Mouse (Mus musculus): ENCODE data around the gene Zfp740. TPM values are rescaled to one million over a fixed set of nuclear protein-coding genes. Genes with fewer than 3 reads are reported as not detected.

Zfp740 gene
- total RNA-seq, 4 experiments from 2014 or later: 74.5 to 85.4 (median 79.0) TPM

DNA sequence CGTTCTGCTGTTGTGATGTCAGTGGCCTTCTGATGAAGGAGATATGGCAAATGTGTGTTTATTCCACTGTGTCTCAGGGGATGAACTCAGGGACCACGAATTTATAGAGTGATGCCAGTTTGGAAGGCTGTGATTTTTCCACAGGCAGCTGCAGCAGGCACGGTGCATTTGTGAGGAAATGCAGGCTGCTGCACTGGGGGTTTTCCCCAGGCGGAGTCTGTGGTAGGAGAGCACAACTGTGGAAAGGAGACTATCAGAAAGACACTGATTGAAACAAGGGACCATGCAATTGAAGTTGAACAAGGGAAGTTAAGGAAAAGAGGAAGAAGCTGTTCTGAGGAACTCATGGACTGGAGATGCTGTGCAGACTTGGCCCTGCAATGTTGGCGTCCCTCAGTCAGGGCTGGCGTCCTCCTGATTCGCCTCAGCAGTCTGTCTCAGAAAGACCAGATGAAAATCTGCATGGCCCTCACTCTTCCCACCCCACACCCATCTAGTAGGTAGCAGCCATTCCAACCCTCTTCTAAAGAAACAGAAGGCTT is 10.7 kb upstream of the Zfp740 start:
- no peak for DNase-seq (ENCODE audit: low spot score in 2 of 2)

DNA sequence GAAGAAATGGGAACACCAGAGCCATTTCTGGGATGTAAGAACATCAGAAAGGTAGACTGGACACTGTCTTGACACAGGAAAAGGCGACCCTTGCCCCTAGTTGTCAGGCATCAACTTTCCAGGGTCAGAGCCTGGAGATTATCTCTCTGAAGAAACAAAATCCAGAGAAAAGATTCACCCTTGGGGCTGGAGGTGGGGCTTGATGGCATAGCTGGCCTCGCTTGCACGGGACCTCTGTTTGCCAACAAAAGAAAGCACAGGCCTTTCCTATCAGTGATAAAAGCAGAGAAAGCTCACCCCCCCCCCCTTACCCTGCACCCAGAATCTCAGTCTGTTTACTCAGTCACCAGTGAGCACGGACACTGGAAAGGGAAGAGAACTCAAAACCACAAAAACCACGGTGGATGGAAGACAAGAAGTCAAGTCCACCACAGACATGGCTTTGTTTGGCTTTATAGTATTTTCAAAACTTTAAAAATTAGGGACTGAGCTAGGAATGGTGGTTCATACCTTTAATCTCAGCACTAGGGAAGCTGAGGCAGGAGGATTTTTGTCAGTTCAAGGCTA is 10.1 kb upstream of the Zfp740 start:
- DNase-seq (ENCODE audit: low spot score in 2 of 2): no peak

DNA sequence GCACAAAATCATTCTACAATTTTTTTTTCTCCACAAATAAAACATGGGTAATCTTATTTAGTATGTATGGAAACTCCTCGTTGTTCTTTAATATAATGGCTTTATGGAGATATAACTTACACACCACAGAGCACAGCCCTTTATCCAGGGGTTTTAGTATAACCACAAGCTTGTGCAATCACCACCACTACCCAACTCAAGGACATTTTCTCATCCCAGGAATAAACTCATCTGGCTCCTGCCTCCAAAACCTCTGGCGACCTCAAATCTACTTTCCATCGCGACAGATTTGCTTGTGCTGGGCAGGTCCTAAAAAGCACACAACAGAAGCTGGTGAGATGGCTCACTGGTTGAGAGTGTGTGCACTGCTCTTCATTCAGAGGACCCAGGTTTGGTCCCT is 9.4 kb upstream of the Zfp740 start:
- no peak for DNase-seq (ENCODE audit: low spot score in 2 of 2)

DNA sequence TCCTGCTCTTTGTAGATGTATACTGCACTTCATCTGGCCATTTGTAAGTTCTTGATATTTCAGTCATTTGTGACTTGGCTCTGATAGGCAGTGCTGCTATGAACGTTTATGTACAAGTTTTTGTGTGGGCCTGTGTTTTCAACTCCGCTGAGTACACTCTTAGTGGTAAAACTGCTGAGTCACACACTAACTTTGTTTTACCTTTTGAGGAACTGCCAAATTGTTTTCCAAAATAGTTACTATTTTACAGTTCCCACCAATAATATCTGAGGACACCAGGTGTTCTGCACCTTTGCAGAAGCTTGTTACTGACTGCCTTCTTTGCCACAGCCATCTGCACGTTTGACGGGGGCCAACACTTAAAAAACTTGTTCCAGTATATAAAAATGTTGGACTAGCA is 8.6 kb upstream of the Zfp740 start:
- no peak for DNase-seq (ENCODE audit: low spot score in 2 of 2)

DNA sequence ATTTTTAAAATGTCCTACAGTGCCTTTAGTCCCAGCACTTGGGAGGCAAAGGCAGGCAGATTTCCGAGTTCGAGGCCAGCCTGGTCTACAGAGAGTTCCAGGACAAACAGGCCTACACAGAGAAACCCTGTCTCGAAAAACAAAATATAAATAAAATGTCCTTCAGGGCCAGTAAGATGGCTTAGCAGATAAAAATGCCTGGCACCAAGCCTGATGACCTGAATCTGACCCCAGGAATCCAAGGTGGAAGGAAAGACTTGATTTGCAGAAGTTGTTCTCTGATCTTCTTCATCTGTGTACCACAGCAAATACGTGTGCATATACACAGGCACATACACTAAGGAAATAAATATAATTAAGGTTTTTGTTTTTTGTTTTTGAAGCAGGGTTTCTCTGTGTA is 7.7 kb upstream of the Zfp740 start:
- no peak for DNase-seq (ENCODE audit: low spot score in 2 of 2)

DNA sequence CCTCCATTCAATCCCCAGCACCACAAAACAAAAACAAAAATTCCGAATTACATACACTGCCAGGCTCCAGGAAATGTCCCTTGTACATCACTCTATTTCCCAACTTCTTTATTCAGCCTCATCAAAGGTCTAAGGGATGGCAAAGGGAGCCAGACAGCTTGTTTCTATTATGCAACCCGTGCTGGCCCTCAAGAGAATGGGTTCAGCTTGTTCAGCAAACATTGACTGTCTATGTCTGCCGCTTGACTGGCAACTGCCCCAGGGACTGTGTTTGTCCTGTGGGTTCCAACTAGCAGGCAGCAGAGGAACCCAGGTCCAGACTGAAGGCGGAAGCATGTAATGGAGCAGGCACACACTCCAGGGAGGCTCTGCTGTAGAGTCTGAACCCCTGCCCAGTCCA is 4.2 kb upstream of the Zfp740 start:
- no peak for DNase-seq (ENCODE audit: low spot score in 2 of 2)

DNA sequence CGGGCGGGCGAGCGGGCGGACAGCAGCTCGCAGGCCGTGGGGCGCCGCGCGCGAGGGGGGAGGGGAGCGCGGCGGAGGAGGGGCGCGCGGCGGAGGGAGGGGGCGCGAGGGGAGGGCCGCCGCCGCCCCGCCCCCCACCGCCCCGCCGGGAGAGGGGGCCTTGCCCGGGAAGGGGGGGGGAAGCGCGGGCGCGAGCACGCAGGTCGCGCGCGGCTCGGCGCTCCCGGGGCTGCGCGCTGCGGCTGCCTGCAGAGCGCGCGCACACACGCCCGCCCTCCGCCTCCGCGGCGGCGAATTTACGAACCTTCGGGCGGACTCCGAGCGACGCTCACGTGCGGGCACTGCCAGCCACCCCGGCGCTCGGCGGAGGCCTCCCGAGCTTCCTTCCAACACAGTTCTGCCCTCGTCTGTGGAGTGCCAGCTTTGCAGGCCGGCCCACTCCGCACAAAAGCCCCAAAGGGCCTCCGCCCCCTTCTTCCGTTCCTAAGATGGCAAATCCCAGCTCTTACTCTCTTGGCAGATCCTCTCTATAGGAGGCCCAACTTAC is 859 bp downstream of the Zfp740 start:
- DNase-seq (ENCODE audit: low spot score in 2 of 2): peak; percentile 58 to 61

DNA sequence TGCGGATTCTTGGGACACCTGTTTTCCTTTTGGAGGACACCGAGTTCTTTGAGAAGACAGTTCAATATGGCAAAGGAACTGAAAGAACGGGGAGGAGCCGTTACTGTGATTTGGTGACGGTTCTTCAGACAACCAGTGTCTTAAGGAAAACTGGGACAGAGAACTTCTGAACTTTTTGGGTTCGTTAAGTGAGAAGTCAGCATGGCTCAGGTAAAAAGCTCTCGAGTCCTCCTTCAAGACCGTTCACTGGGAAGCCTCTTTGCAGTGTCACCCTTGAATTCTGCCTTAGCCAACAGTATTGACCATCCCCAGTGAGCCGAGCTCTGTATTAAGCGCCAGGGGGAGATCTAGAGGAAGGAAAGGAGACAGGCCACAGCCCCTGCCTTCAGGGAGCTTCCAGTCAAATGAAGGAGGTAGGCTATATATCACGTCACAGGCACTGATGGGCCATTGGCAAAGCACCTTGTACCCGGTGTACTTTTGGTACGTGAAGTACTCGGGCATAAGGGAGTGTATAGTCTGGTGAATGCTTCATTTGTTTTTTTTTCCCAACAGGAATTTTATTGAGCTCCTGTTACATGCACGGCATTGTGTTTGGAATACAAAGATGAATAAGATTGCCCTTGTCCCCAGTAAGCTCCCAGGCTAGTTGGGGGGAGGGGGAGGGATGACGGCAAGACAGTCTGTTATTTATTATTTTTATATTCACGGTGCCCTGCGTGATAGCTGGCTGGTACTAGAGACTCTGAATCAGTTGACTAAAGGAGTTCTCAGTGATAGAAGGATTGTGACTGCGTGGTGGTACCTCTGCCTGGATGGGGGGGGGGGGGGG is 1.8 kb downstream of the Zfp740 start, which contains the start of gene Csad:
Gene Csad, minus strand, starts transcription at position 51 of the 832 bp plus-strand sequence.
- no peak for DNase-seq (ENCODE audit: low spot score in 2 of 2)

DNA sequence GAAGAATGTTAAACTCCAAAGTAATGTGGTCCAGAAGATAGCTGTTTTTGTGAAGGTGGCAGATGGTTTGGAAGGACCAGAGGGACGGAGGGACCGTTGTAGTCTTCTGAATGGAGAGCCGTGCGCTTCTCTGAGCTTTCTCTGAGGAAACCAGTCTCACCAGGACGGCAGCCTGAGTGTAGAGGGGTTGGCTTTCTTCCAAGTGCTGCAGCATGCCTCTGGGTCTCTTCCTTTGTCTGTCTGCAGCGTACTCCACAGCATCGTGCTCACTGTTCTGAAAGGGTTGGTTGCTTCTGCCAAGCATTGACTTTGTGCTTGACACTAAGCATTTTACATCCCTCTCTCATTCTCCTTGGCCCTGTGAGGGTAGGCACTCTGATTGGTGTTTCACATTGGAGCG is 2.7 kb downstream of the Zfp740 start:
- DNase-seq (ENCODE audit: low spot score in 2 of 2): peak in 1 of 2 experiments; percentile 57

DNA sequence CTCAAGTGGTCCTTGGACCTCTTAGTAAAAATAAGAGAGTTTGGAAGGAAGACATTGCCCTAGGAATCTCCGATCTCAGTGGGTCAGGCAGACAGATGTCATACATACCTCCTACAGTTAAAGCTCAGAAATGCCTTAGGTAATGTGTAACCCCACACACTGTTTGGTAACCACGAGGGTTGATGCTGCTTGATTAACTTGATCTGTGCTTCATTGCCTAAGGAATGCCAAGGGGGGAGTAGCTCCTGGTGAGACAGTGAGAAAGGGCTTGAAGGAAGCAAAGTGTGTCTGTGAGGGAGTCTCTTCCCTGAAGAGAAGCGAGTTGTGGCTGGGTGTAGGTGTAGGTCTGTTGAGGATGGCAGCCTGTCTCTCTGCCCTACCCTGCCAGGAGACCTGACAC is 4.3 kb downstream of the Zfp740 start:
- DNase-seq (ENCODE audit: low spot score in 2 of 2): no peak

DNA sequence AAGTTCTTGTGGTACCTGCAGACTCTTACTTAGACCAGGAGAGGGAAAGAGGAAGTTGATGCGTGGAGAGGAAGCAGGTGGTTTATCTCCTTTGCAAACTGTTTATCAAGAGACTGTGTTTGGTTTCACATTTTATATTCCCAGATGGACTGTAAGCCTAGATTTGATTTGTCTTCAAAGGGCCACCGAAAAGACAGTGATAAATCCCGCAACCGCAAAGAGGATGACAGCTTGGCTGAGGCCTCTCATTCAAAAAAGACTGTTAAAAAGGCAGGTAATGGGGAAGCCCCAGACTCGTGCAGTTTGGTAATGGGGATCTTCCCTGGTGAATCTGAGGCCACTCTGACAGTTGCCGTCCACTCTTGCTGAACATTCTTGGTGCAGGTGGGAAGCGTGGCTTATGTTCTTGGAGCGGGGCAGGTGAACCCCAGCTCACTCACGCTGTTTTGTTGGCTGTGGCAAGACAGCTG is 5.1 kb downstream of the Zfp740 start:
- no peak for DNase-seq (ENCODE audit: low spot score in 2 of 2)

DNA sequence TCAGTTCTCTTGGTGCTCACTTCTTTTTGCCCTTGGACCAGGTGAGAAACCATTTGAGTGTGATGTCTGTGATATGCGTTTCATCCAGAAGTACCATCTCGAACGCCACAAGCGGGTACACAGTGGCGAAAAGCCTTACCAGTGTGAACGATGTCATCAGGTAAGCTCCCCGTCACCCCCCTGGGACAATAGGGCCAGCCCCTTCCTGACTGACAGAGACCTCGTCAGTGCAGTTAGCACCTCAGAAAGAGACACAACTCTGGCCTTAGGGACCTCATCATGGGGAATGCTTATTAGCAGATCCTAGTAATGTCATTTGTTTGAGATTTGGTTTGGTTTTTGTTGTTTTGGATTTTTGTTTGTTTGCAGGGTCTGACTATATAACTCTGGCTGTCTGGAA is 6.1 kb downstream of the Zfp740 start:
- no peak for DNase-seq (ENCODE audit: low spot score in 2 of 2)

DNA sequence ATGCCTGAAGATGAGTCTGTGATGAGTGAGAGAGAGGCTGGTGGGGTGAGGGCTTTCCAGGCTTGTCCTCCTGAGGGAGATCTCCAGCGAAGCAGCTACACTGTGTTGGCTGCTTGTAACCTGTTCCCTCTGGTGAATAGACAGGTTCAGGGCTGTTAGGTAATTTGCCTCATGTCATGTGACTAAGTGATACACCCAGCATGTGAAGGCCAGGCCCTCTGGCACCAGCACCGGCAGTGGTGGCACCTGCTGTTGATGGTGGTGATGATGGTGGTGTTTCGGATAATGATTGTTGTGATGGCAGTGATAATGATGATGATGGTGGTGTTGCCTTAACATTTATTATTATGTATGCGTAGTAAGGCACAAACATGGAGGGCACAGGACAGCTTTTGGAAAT is 7.8 kb downstream of the Zfp740 start:
- DNase-seq (ENCODE audit: low spot score in 2 of 2): no peak

DNA sequence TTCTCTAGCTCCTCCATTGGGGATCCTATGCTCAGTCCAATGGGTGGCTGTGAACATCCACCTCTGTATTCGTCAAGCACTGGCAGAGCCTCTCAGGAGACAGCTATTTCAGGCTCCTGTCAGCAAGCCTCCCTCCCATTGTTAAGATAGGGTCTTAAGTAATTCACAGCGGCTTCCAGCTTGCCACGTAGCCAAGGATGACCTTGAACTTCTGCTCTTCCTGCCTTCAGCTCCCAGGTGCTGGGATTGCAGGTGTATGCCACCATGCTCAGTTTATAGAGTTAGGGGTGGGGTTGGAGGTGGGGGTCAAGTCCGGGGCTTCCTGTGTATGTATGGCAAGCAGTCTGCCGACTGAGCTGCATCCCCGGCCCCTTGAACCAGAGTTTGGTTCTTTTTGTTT is 8.8 kb downstream of the Zfp740 start:
- DNase-seq (ENCODE audit: low spot score in 2 of 2): no peak

DNA sequence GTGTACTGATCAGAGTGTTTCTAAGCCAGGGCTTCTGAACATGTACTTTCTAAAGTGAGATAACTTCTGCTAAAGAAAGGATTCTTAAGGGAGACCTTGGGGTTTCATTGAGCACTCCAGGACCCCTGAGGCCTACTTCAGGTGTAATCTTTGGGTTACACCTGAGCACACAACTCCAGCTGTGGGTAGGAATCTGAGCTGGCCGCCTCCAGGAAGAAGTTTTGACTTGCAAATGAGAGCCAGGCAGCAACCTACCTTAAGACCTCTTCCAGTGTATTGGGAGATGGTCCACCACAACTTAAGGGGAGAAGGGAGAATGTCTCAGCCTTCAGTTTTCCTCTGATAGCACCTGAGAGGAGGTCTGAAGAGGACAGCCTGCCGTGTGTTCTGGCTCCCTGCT is 11.1 kb downstream of the Zfp740 start:
- no peak for DNase-seq (ENCODE audit: low spot score in 2 of 2)

DNA sequence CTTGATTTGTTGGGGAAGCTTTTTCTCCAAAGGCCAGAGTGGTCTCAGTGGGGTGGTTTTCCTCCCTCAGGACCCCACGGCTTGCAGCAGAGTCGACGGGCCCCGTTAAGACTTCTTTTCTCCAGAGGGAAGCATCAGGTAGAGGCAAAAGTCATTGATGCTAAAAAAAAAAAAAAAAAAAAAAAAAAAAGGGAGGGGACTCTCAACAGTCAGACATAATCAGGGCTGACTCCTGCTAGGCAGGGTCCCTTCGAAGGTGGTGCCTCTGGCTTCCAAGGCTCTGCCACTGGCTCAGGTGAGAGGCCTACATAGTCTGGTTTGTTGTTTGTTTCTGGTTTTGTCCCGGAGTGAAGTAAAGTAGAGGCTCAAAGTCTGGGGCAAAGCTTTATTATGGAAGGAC is 12.6 kb downstream of the Zfp740 start:
- DNase-seq (ENCODE audit: low spot score in 2 of 2): no peak

DNA sequence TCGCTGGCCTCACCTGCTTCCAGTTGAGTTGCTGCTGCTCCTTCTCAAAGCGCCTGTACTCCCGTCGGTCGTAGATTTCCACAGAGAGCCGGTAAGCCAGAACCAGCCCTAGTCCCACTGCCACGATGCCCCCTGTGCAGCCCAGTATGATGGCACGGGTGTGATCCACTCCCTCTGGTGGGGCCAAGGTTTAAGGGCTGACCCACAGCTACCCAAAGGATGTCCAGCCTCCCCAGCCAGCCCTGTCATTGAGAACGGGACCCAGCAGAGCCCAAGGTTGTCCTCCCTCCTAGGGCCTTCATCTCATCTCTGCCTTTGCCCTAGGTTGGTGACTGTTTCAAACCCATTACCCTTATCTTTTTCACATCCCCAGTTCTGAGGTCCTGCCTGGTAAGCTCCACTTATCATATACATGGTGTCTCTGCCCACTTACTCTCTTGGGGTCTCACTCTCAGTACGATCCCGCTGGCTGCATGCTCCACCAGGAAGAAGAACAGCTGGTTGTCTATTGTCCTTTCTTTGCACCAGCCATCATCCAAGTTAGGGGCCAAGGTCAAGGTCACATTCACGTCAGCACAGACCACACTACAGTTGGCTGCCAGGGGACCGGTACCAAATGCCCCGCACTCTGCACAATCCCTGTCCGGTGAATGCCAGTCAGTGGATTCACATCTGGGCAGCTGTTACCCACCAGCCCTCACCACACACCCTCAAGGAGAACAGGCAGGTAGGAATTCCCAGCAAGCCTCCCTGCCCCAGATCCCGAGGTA is 13.6 kb downstream of the Zfp740 start:
- DNase-seq (ENCODE audit: low spot score in 2 of 2): no peak

DNA sequence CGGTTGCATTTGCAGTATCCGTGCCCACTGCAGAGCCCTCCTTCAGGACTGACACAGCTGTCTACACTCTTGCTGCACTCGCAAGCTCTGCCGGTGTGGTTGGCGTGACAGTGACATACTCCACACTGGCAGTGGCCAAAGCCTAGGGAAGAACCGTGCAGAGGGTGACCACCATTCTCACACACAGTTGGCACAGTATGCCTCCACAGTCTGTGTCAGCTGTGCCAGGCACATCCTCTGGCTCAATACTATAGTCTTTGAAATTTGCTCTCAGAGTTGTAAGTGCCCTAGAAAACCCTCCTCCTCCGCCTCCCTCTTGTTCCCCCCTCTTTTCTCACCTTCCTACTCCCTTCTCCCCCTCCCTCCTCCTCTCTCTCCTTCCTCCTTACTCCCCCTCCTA is 14.3 kb downstream of the Zfp740 start:
- DNase-seq (ENCODE audit: low spot score in 2 of 2): no peak

DNA sequence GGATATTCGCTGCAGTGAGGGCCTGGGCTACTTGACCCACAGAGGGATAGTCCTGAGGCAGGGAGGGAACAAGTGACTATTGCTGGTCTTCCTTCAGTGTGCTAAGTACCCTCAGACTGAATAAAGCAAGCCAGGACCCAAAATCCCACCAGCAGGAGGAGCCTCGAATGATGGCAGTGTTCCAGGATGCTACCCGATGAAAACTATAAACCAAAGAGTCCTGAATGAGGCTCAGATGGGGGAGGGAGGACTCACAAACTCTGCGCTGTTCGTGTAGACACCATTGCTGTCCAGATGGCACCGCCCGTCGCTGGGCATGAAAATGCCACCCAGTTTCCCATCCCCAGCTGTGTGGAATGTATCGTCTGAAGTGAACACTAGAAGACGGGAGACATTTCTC is 19.3 kb downstream of the Zfp740 start:
- DNase-seq (ENCODE audit: low spot score in 2 of 2): no peak

DNA sequence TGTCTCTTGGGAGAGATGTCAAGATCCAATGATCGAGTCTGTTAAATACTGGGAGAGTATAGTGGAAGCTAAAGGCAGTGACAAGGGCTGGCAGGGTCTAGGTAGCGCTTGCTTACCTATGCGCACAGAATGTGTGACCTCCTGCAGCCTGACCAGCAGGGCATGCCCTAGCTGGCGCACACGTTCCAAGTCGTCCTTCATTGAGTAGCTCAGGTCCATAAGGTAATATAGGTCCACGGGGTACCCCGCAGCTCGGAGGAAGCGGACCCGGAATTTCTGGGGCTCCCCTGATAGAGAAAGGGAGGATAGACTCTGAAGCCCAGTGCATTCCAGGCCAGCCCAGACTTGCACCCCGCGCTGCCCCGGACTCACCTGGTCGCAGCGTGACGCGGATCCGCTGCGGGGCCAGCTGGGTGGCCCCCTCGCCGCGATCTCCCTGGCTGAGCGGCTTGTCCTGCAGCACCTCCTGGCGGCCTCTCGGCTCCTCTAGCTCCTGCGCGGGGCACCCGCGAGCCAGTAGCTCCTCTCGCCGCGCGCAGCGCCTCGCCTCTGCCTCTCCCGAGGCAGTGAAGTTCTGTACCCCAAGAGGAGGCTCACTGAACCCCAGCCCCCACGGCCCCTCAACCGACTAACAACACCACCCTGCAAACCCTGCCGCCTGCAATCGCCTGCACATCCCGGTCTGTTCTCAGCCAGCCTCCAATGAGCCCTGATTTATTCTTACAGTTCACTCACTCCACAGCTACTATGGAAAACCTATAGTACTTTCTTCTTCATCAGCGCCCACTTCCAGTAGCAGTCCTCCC is 21.3 kb downstream of the Zfp740 start:
- DNase-seq (ENCODE audit: low spot score in 2 of 2): peak in 1 of 2 experiments; percentile 73
